Mouse (Mus musculus): Measurements from ENCODE around the gene Cdt1. TPM values are rescaled to one million over a fixed set of nuclear protein-coding genes. Genes with fewer than 3 reads are reported as not detected.
"Not testable (repeated sequence)": the region's sequence is repeated elsewhere in the genome, so short reads cannot be mapped to it uniquely, and the experiment has no call there.

Cdt1 gene
- total RNA-seq, 2 experiments from 2014 or later, result 33.2 to 36.6 TPM

- not testable (repeated sequence) for DNase-seq (ENCODE audit: low spot score in 2 of 2)
These were observed 5.4 kb downstream of the Cdt1 start for GRCm38 (mm10) chr8:122573176-122573575.

DNA sequence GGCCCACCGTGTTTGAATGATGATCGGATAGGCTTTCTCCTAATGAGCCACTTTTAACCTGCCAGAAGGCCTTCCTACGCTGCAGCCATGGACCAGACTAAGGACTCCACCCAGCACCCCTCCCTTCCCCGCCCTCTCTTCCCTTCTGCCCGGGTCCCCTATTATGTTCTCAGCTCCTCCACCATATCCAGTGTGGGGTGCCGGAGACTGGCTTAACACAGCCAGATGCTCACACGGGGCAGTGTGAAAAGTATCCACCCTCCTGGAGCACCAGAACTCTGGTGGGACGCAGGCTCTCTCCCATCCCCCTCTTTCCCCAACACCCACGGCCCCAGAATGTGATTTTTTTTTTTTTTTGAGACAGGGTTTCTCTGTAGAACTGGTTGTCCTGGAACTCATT lies 5.8 kb downstream of the Cdt1 start:
- no peak for DNase-seq (ENCODE audit: low spot score in 2 of 2)

- no peak for DNase-seq (ENCODE audit: low spot score in 2 of 2)
These were observed 6.4 kb downstream of the Cdt1 start for GRCm38 (mm10) chr8:122574264-122574663.

- no peak for DNase-seq (ENCODE audit: low spot score in 2 of 2)
These were observed 6.9 kb downstream of the Cdt1 start for GRCm38 (mm10) chr8:122574667-122575251.

DNA sequence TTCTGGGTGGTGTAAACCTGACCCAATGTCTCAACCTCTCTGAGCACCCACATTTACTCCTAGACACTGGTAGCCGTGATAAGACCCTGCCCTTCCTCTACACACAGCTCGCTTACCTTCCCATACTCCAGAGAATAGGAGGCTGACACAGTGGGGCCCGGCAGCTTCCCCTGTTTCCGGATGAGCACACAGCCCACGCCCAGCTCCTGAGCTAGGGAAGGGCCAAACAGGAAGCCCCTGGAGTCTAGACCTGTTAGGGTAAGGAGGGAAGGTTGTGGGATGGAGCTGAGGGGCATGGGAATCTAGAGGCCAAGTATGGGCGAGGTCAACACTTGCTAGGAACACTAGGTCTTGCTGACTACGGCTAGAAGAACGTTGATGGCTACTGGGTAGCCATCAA lies 7.5 kb downstream of the Cdt1 start:
- DNase-seq (ENCODE audit: low spot score in 2 of 2), result no peak

DNA sequence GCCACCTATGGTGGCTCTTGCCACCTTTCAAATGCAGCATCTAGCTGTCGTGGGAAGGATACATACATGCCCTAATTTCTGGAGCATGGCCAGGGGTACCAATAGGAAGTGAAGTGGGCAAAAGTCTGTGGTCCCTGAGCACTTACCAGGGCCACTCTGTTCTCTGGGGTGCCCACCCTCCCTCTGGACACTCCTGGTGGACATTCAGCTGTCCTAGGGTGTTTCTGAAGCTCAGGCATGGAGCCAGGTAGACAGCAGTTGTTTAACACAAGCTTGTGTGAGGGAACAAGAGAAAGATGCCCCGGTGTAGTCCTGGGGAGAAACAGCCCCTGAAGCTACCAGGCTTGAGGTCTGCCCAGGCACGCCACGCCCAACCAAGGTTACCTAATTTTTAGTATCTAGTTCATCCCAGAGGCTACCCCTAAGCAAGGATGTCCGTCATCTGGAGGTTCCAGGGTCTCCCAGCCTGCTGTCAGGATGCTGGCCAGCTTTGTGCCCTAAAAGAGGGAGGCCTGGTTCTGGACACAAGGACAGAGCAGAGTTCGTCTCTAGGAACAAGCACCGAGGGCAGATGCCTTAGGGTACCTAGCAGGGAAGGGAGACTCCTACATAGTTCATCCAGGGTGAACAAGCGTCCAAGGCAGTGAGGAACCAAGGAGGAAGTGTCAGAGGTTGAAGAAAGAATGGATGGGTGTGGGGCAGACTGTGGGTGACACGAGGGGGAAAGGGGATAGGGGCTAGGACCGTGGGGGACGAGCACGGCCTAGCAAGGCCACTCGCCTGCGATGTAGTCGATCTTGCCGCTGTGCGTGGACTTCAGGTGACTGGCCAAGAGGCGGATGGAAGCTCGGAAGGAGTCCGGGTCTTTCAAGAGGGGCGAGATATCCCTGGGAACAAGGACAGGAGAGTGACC lies 8.2 kb downstream of the Cdt1 start:
- DNase-seq (ENCODE audit: low spot score in 2 of 2), result no peak

GRCm38 (mm10) chr8:122576648-122577022 lies 8.8 kb downstream of the Cdt1 start, which contains the start of gene Aprt:
Gene Aprt, minus strand, starts transcription at chr8:122576909.
- DNase-seq (ENCODE audit: low spot score in 2 of 2), result peak; percentile 67 to 89

GRCm38 (mm10) chr8:122577116-122577515 lies 9.3 kb downstream of the Cdt1 start:
- no peak for DNase-seq (ENCODE audit: low spot score in 2 of 2)

DNA sequence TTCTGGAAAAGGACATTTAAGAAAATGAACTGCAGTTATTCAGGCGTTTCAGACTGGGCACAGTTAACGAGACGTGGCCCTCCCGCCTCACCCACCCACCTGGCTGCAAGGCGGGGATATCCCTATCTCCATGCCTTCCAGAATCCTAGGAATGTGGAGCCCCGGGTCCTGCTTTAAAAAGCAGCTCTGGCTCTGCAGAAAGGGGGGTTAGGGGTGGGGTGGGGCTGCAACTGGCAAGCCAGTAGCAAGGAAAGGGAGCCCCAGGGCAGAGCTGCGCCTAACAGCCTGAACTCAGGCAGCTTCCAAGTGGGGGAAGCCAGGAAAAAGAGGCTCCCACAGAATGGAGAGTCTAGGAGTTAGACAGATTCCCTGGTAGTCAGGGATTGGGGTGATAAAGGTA lies 11.4 kb downstream of the Cdt1 start:
- no peak for DNase-seq (ENCODE audit: low spot score in 2 of 2)

- DNase-seq (ENCODE audit: low spot score in 2 of 2), result no peak
These were observed 13.1 kb downstream of the Cdt1 start for GRCm38 (mm10) chr8:122580926-122581325.

- DNase-seq (ENCODE audit: low spot score in 2 of 2), result no peak
These were observed 17.2 kb downstream of the Cdt1 start for GRCm38 (mm10) chr8:122584981-122585380.

GRCm38 (mm10) chr8:122585411-122585891 lies 17.6 kb downstream of the Cdt1 start:
- no peak for DNase-seq (ENCODE audit: low spot score in 2 of 2)

- no peak for DNase-seq (ENCODE audit: low spot score in 2 of 2)
These were observed 18.4 kb downstream of the Cdt1 start for GRCm38 (mm10) chr8:122586171-122586570.

DNA sequence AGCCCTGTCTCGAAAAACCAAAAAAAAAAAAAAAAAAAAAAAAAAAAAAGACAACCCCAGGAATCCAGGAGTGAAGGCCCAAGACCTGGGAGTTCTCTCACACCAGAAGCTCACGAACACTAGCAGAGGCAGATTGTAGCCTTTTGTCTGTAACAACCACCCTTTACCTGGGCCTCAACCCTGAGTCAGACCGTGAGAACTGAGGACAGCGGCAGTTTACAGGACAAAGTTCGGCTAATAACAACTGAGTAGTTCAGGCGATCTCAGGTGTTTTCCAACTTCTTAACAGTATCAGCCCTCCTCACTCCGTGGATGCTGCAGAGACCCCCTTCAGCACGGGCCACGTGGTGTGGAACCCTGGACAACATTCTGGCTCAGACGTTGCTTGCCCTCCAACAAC lies 18.9 kb downstream of the Cdt1 start:
- DNase-seq (ENCODE audit: low spot score in 2 of 2), result no peak

DNA sequence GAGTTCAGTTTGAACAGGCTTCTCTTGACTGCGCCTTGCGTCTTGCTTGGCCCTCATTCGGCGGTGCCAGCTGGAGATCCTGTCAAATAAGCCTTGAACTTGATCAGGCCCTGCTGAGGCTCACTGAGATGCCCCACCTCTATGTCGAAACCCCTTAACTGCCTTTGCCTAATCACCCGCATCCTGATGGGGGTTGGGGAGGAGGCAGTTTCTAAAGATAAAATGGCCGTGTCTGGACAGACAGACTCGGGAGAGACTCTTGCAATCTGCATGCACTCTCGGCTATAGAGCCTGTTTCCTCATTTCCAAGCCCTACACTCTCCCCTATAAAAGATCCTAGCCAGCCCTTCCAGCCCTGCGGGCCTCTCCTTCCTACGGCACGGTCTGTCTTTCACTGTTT lies 25.4 kb downstream of the Cdt1 start:
- no peak for DNase-seq (ENCODE audit: low spot score in 2 of 2)

- DNase-seq (ENCODE audit: low spot score in 2 of 2), result no peak
These were observed 26.1 kb downstream of the Cdt1 start for GRCm38 (mm10) chr8:122593783-122594507.

GRCm38 (mm10) chr8:122596031-122596430 lies 28.2 kb downstream of the Cdt1 start:
- no peak for DNase-seq (ENCODE audit: low spot score in 2 of 2)

GRCm38 (mm10) chr8:122600666-122601065 lies 32.9 kb downstream of the Cdt1 start:
- no peak for DNase-seq (ENCODE audit: low spot score in 2 of 2)

DNA sequence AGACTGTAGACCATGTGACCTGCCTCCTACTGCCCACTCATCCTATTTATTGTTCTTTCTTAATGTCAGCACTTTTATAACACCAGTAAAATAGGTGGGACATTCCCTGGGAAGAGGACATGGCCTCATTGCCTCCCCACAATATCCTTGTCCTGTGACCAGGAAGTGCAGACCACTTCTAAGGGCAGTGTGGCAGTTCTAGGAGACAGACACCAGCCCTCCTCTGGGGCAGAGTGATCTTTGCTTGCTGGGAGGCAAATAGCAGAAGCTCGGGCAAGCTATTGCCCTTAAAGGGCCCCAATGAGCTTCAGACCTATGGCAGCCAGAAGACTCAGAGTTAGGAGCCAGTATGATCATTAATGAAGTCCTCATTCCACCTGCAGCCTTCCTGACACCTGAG lies 36.8 kb downstream of the Cdt1 start:
- DNase-seq (ENCODE audit: low spot score in 2 of 2), result no peak

GRCm38 (mm10) chr8:122605367-122605766 lies 37.6 kb downstream of the Cdt1 start:
- no peak for DNase-seq (ENCODE audit: low spot score in 2 of 2)

- no peak for DNase-seq (ENCODE audit: low spot score in 2 of 2)
These were observed 39.0 kb downstream of the Cdt1 start for GRCm38 (mm10) chr8:122606810-122607209.

DNA sequence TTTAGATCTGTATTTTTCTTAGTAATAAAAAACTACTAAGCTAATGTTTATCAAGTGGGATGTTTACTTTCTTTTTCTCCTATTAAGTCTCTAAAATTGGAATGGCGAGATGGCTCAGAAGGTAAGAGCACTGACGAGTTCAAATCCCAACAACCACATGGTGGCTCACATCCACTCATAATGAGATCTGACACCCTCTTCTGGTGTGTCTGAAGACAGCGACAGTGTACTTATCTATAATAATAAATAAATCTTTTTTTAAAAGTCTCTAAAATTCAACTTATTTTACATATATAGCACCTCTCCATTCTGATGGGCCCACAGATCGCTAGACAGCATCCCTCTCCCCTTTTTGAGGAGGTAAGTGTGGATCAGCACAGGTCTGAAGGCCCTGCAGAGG lies 42.4 kb downstream of the Cdt1 start:
- no peak for DNase-seq (ENCODE audit: low spot score in 2 of 2)
